Mouse (Mus musculus) intestine, embryonic 16.5 days (tissue): ENCODE measurements around the gene Ninl. TPM values are rescaled to one million over a fixed set of nuclear protein-coding genes. Genes with fewer than 3 reads are reported as not detected.
A peak's percentile ranks its signal among the peaks of the same experiment; 100 is the strongest.

Experiments used
- ATAC-seq: fragments of 200-750 bp; cut with Nextera tagmentation; 2 replicates; pipeline ENCODE4 v1.8.0; 2017; ENCODE audit warnings: moderate TSS enrichment, moderate library complexity
- H3K27ac ChIP-seq: fragments of 300-500 bp; sonication (generic); 2 replicates; pipeline ENCODE4 v1.5.1; 2014; ENCODE audit warnings: mild to moderate bottlenecking, low read length
- H3K27me3 ChIP-seq: fragments of 300-500 bp; sonication (generic); replicated peaks from 2 replicates; pipeline ENCODE4 v1.6.1; 2014; ENCODE audit warnings: low read length, control low read depth, mixed read lengths; ENCODE audit not compliant: control insufficient read depth, insufficient read depth
- H3K36me3 ChIP-seq: fragments of 300-500 bp; sonication (generic); 2 replicates; pipeline ENCODE4 v1.6.1; 2014; ENCODE audit warnings: low read length, control low read depth; ENCODE audit not compliant: control insufficient read depth, insufficient read depth
- H3K4me1 ChIP-seq: fragments of 300-500 bp; sonication (generic); 2 replicates; pipeline ENCODE4 v1.6.1; 2014; ENCODE audit warnings: low read length, control low read depth, mixed read lengths; ENCODE audit not compliant: control insufficient read depth, insufficient read depth
- H3K4me2 ChIP-seq: fragments of 300-500 bp; sonication (generic); 2 replicates; pipeline ENCODE4 v1.6.1; 2014; ENCODE audit warnings: low read depth, low read length, control low read depth
- H3K4me3 ChIP-seq: fragments of 300-500 bp; sonication (generic); 2 replicates; pipeline ENCODE4 v1.5.1; 2014; ENCODE audit warnings: mild to moderate bottlenecking, low read length
- H3K9ac ChIP-seq: fragments of 300-500 bp; sonication (generic); 2 replicates; pipeline ENCODE4 v1.6.1; 2014; ENCODE audit warnings: low read depth, low read length
- H3K9me3 ChIP-seq: fragments of 300-500 bp; sonication (generic); 2 replicates; pipeline ENCODE4 v1.6.1; 2016; ENCODE audit warnings: low read length, control low read depth; ENCODE audit not compliant: control insufficient read depth
- WGBS: fragments of 180-500 bp; shearing (Covaris S2); extraction: QIAGEN DNeasy Blood & Tissue Kit; methylation state at CpG from one replicate; pipeline ENCODE4 v1.1.7; 2014; 5-methylcytosine and 5-hydroxymethylcytosine counted together
- polyA plus RNA-seq: library from polyadenylated mRNA; unstranded; fragments of >200 nt; fragmentation: Nextera tagmentation; extraction: Ambion mirVana; gene quantifications from 2 replicates; pipeline ENCODE4 v1.2.1, GENCODE M21; 2015

The Ninl gene
- polyA plus RNA-seq, 1 experiment from 2014 or later: 5.3 TPM

- Histone ChIP-seq H3K27me3 (no peaks in the 10 kb centered on the region), H3K9ac (no peak overlapping the region), H3K4me2 (no peak overlapping the region), H3K27ac (no peak overlapping the region), H3K4me3 (no peak overlapping the region), H3K36me3 (0 out of 2 replicates have a peak, but pooled peaks cover 2% of the 10 kb centered on the region), H3K4me1 (no peaks in the 10 kb centered on the region), H3K9me3 (no peaks in the 10 kb centered on the region)
- ATAC-seq: no peak
Observed at GRCm38 (mm10) chr2:150982051-150982450, 57.1 kb downstream of the Ninl start.

- no peak overlapping the region for H3K9ac ChIP-seq
- 0 out of 2 replicates have a peak, but pooled peaks cover 2% of the 10 kb centered on the region for H3K36me3 ChIP-seq
- 60% methylated on average over 7 of the region's 7 CpGs for WGBS
Observed at GRCm38 (mm10) chr2:150981524-150981923, 57.7 kb downstream of the Ninl start.

GRCm38 (mm10) chr2:150979861-150980620 lies 59.1 kb downstream of the Ninl start:
- WGBS: 85% methylated on average over 14 of the region's 14 CpGs
- no peaks in the 10 kb centered on the region for H3K27me3 ChIP-seq
- H3K36me3 ChIP-seq: 0 out of 2 replicates have a peak, but pooled peaks cover 2% of the 10 kb centered on the region
- H3K4me3 ChIP-seq: no peak overlapping the region
- no peak overlapping the region for H3K27ac ChIP-seq
- no peak overlapping the region for H3K9ac ChIP-seq
- no peaks in the 10 kb centered on the region for H3K9me3 ChIP-seq
- ATAC-seq: no peak
- H3K4me2 ChIP-seq: no peak overlapping the region
- no peaks in the 10 kb centered on the region for H3K4me1 ChIP-seq

More at GRCm38 (mm10) chr2:150981524-150981923, 57.7 kb downstream of the Ninl start:
- Histone ChIP-seq H3K27ac (no peak overlapping the region), H3K9me3 (no peaks in the 10 kb centered on the region), H3K4me3 (no peak overlapping the region), H3K27me3 (no peaks in the 10 kb centered on the region), H3K4me1 (no peaks in the 10 kb centered on the region), H3K4me2 (no peak overlapping the region)
- no peak for ATAC-seq

DNA sequence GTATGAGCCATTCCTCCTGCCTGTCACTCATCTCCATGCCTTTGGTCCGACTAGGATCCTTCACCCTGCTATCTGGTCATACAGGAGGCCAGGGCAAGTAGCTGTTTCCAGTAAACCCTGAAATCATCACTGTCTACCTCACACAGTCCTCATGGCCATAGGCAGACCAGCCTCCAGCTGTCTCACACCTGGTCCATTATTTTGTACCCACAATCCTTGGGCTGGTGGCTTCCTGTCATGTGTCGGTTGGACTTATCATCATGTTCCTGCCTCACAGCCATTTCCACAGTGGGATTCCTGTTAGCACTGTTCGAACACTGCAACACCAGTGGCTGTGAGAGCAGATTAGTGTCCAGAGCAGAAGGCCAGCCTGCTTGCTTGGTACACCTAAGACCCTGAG lies 60.4 kb downstream of the Ninl start:
- no peaks in the 10 kb centered on the region for H3K4me1 ChIP-seq
- no peaks in the 10 kb centered on the region for H3K27me3 ChIP-seq
- H3K36me3 ChIP-seq: 0 out of 2 replicates have a peak, but pooled peaks cover 2% of the 10 kb centered on the region
- H3K27ac ChIP-seq: no peak overlapping the region
- 91% methylated on average over 3 of the region's 3 CpGs for WGBS
- H3K4me2 ChIP-seq: no peak overlapping the region
- no peaks in the 10 kb centered on the region for H3K9me3 ChIP-seq
- no peak overlapping the region for H3K9ac ChIP-seq
- H3K4me3 ChIP-seq: no peak overlapping the region
- no peak for ATAC-seq

- no peaks in the 10 kb centered on the region for H3K4me1 ChIP-seq
- H3K36me3 ChIP-seq: peaks cover 6% of the 10 kb centered on the region; the same call in 1 of the 2 replicates
- H3K27ac ChIP-seq: no peak overlapping the region
- ATAC-seq: no peak
- 91% methylated on average over 6 of the region's 6 CpGs for WGBS
- no peak overlapping the region for H3K9ac ChIP-seq
- H3K9me3 ChIP-seq: no peaks in the 10 kb centered on the region
- H3K4me3 ChIP-seq: no peak overlapping the region
- no peak overlapping the region for H3K4me2 ChIP-seq
- H3K27me3 ChIP-seq: no peaks in the 10 kb centered on the region
Observed at GRCm38 (mm10) chr2:150977676-150978075, 61.5 kb downstream of the Ninl start.

GRCm38 (mm10) chr2:150976871-150977270 lies 62.3 kb downstream of the Ninl start:
- no peak overlapping the region for H3K9ac ChIP-seq
- H3K27ac ChIP-seq: no peak overlapping the region
- no peaks in the 10 kb centered on the region for H3K9me3 ChIP-seq
- no peak overlapping the region for H3K4me2 ChIP-seq
- WGBS: 89% methylated on average over 5 of the region's 5 CpGs
- peak; percentile 42; the same call in 1 of the 2 replicates for ATAC-seq
- H3K36me3 ChIP-seq: peaks cover 6% of the 10 kb centered on the region; the same call in 1 of the 2 replicates
- no peak overlapping the region for H3K4me3 ChIP-seq
- no peaks in the 10 kb centered on the region for H3K4me1 ChIP-seq
- no peaks in the 10 kb centered on the region for H3K27me3 ChIP-seq

GRCm38 (mm10) chr2:150973401-150974115 lies 65.6 kb downstream of the Ninl start:
- H3K9ac ChIP-seq: no peak overlapping the region
- no peak overlapping the region for H3K4me3 ChIP-seq
- no peaks in the 10 kb centered on the region for H3K4me1 ChIP-seq
- H3K27me3 ChIP-seq: no peaks in the 10 kb centered on the region
- peaks cover 6% of the 10 kb centered on the region; the same call in 1 of the 2 replicates for H3K36me3 ChIP-seq
- no peak overlapping the region for H3K4me2 ChIP-seq
- H3K27ac ChIP-seq: no peak overlapping the region
- no peaks in the 10 kb centered on the region for H3K9me3 ChIP-seq
- ATAC-seq: no peak
- WGBS: 88% methylated on average over 8 of the region's 8 CpGs

- H3K9me3 ChIP-seq: no peaks in the 10 kb centered on the region
- no peak overlapping the region for H3K27ac ChIP-seq
- no peaks in the 10 kb centered on the region for H3K27me3 ChIP-seq
- no peak overlapping the region for H3K4me3 ChIP-seq
- ATAC-seq: no peak
- no peak overlapping the region for H3K4me2 ChIP-seq
- 90% methylated on average over 3 of the region's 3 CpGs for WGBS
- no peak overlapping the region for H3K9ac ChIP-seq
- H3K36me3 ChIP-seq: peaks cover 3% of the 10 kb centered on the region; the same call in 1 of the 2 replicates
- H3K4me1 ChIP-seq: no peaks in the 10 kb centered on the region
Observed at GRCm38 (mm10) chr2:150972681-150973080, 66.5 kb downstream of the Ninl start.

DNA sequence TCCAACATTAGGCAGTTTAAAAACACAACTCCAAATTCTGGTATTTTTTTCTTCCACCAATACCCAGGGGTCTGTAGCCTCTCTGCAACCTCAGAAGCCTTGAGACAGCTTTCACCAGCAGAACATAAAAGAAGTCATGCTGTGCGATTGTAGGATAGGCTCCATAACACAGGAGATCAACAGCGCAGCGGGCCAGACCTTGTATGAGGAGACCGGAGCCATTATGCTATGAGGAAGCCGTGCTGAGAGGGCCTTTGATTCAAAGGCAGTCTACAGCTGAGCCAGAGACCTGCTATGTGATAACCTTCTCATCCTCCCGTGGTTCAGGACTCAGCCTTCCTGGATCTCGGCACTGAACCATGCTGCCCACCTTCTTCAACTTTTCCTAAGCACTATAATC lies 67.3 kb downstream of the Ninl start:
- H3K4me1 ChIP-seq: no peaks in the 10 kb centered on the region
- H3K9me3 ChIP-seq: no peaks in the 10 kb centered on the region
- WGBS: 91% methylated on average over 7 of the region's 7 CpGs
- no peak overlapping the region for H3K27ac ChIP-seq
- no peak overlapping the region for H3K4me2 ChIP-seq
- H3K36me3 ChIP-seq: peaks cover 3% of the 10 kb centered on the region; the same call in 1 of the 2 replicates
- no peak for ATAC-seq
- no peak overlapping the region for H3K4me3 ChIP-seq
- H3K27me3 ChIP-seq: no peaks in the 10 kb centered on the region
- no peak overlapping the region for H3K9ac ChIP-seq
